Mouse (Mus musculus) small intestine, adult 2 months (tissue): ENCODE measurements around the gene Prrt1.

Source experiments
- CTCF ChIP-seq: fragments of 200-500 bp; IDR thresholded peaks from 2 replicates; pipeline ENCODE4 v1.5.1; 2012; ENCODE audit warnings: low read depth, mild to moderate bottlenecking, control low read depth, inconsistent platforms, low read length, moderate library complexity, mixed read lengths; ENCODE audit not compliant: insufficient replicate concordance, insufficient read length; ENCODE audit errors: extremely low read depth
- POLR2A ChIP-seq: fragments of 200-500 bp; IDR thresholded peaks from 2 replicates; pipeline ENCODE4 v1.6.1; 2012; ENCODE audit warnings: low read depth, mild to moderate bottlenecking, control low read depth, inconsistent platforms, low read length, moderate library complexity

GRCm38 (mm10) chr17:34656666-34657065, 27.3 kb downstream of the Prrt1 start:
- TF ChIP-seq CTCF: no peak
- no peak for TF ChIP-seq POLR2A
